Mouse (Mus musculus): ENCODE measurements at regions not wholly inside any gene's neighbourhood (a gene's known extent, or its start where the extent isn't known, plus 50 kb on each side); places are given as distances from the start of the nearest gene placed in this dataset.
A peak's percentile ranks its signal among the peaks of the same experiment; 100 is the strongest.
"Not testable (repeated sequence)": the region's sequence is repeated elsewhere in the genome, so short reads cannot be mapped to it uniquely, and the experiment has no call there.

DNA sequence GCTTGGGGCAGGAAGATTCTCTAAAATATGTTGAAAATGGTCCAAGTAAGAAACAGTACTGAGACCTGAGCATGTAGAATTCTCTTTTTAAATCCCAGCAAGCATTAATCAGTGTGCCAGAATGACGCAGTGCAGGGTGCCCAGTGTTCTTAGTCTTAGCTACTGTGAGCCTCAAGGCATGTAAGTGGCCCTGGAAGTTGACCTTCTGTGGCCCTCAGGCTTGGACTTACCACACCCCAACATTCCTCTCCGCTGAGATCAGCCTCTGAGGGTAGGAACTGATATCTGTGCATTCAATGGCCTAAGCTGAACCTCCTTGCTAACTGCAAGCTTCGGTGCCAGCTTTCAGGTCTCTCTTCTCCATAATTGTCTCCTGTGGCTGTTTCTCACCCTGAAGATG, 89.4 kb upstream of the Ccdc122 start:
- no peak for ATAC-seq (ENCODE audit: insufficient number of reproducible peaks, insufficient read depth, low FRiP score, low read depth)
- Histone ChIP-seq H3K4me2 (ENCODE audit: low read length) (no peak overlapping the region), H3K9ac (ENCODE audit: low read length) (no peak overlapping the region), H3K9me3 (ENCODE audit: control insufficient read depth, low read length) (no peaks in the 10 kb centered on the region), H3K4me1 (ENCODE audit: control insufficient read depth in 2 of 2, insufficient read depth in 2 of 2, low read length in 2 of 2) (peaks cover 12 to 27% of the 10 kb centered on the region in 2 experiments), H3K4me3 (ENCODE audit: control insufficient read depth in 1 of 2, insufficient read depth in 1 of 2, low read depth in 1 of 2, low read length in 2 of 2) (no peak overlapping the region), H3K27ac (replicated peaks in 1 of 2; ENCODE audit: control insufficient read depth in 1 of 2, insufficient read depth in 1 of 2, low read depth in 2 of 2, low read length in 2 of 2) (peak overlapping the region in 1 of 2 experiments; percentile 26; a peak in 2 of 4 replicates), H3K27me3 (ENCODE audit: control insufficient read depth, insufficient read depth, low read length) (no peaks in the 10 kb centered on the region), H3K36me3 (ENCODE audit: control insufficient read depth, insufficient read depth, low read length) (no peaks in the 10 kb centered on the region)
- WGBS: 10% methylated on average over 3 of the region's 3 CpGs

DNA sequence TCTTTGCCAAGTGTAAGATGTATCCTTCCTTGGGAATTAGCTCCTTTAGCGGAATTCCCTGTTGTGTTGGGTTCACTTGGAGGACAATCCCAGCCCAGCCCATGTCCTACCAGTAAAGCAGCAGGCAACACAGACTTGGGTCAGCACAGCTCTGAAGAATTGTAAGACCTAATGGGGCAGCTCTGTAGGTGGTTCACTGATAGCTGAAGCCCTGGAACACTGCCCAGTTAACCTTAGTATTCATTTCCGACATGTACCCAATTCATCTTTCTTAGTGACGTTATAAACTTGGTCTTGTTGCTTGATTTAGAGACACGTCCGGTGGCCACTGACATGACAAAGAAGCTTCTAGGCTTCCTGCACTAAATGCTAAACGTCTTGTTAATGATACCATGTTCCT, 90.9 kb upstream of the Ccdc122 start:
- H3K27me3 ChIP-seq (ENCODE audit: control insufficient read depth, insufficient read depth, low read length): no peaks in the 10 kb centered on the region
- no peak overlapping the region for H3K9ac ChIP-seq (ENCODE audit: low read length)
- ATAC-seq (ENCODE audit: insufficient number of reproducible peaks, insufficient read depth, low FRiP score, low read depth): no peak

DNA sequence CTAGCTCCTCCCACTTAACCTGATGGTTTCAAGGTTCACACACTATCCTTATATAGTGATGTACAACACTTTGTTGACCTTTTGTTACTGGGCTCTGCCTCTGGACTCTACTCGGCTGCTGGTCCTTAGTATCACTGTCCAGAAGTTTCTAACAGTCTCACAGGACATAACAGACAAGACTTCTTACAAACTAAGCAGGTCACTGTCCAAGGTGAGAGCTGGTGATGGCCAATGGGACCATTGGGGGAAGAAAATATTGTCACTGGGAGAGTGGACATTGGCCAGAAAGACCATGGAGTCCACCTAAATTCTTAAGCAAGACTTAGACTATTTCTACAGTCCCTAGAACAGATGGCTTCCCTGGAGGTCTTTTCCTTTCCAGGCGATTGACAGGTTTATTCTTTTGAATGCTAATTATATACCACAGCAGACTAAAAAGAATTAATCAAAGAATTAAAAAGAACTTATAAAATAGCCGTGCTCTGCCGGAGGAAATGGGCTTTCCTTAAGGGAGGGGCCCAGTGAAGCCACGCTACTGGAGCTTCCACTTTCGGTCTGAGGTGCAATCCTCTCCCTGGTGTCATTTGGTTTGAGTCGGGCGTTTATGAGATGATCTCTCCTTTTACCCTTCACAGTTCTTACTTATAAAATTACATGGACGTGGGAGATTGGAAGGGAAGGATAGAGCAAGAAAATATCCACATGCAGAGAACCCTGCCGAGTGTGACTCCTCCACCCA, 94.9 kb upstream of the Ccdc122 start:
- Histone ChIP-seq H3K9me3 (ENCODE audit: control insufficient read depth, low read length) (no peaks in the 10 kb centered on the region), H3K9ac (ENCODE audit: low read length) (no peak overlapping the region), H3K27me3 (ENCODE audit: control insufficient read depth, insufficient read depth, low read length) (no peaks in the 10 kb centered on the region), H3K4me3 (ENCODE audit: control insufficient read depth in 1 of 2, insufficient read depth in 1 of 2, low read depth in 1 of 2, low read length in 2 of 2) (no peak overlapping the region), H3K4me1 (ENCODE audit: control insufficient read depth in 2 of 2, insufficient read depth in 2 of 2, low read length in 2 of 2) (peaks cover 0 to 2% of the 10 kb centered on the region in 2 experiments; a peak in 1 of 4 replicates), H3K4me2 (ENCODE audit: low read length) (no peak overlapping the region), H3K36me3 (ENCODE audit: control insufficient read depth, insufficient read depth, low read length) (no peaks in the 10 kb centered on the region), H3K27ac (replicated peaks in 1 of 2; ENCODE audit: control insufficient read depth in 1 of 2, insufficient read depth in 1 of 2, low read depth in 2 of 2, low read length in 2 of 2) (no peak overlapping the region)
- 81% methylated on average over 10 of the region's 10 CpGs for WGBS
- ATAC-seq (ENCODE audit: insufficient number of reproducible peaks, insufficient read depth, low FRiP score, low read depth): no peak

More for the DNA sequence above, 90.9 kb upstream of the Ccdc122 start:
- no peaks in the 10 kb centered on the region for H3K9me3 ChIP-seq (ENCODE audit: control insufficient read depth, low read length)
- no peaks in the 10 kb centered on the region for H3K36me3 ChIP-seq (ENCODE audit: control insufficient read depth, insufficient read depth, low read length)
- peaks cover 12 to 23% of the 10 kb centered on the region in 2 experiments for H3K4me1 ChIP-seq (ENCODE audit: control insufficient read depth in 2 of 2, insufficient read depth in 2 of 2, low read length in 2 of 2)
- WGBS: 56% methylated on average over 6 of the region's 6 CpGs
- H3K27ac ChIP-seq (replicated peaks in 1 of 2; ENCODE audit: control insufficient read depth in 1 of 2, insufficient read depth in 1 of 2, low read depth in 2 of 2, low read length in 2 of 2): no peak overlapping the region
- H3K4me3 ChIP-seq (ENCODE audit: control insufficient read depth in 1 of 2, insufficient read depth in 1 of 2, low read depth in 1 of 2, low read length in 2 of 2): no peak overlapping the region
- H3K4me2 ChIP-seq (ENCODE audit: low read length): no peak overlapping the region

- ATAC-seq (ENCODE audit: insufficient number of reproducible peaks, insufficient read depth, low FRiP score, low read depth): no peak
- WGBS: 84% methylated on average over 4 of the region's 4 CpGs
- Histone ChIP-seq H3K27me3 (ENCODE audit: control insufficient read depth, insufficient read depth, low read length) (no peaks in the 10 kb centered on the region), H3K4me1 (ENCODE audit: control insufficient read depth in 2 of 2, insufficient read depth in 2 of 2, low read length in 2 of 2) (peaks cover 0 to under 1% of the 10 kb centered on the region in 2 experiments; a peak in 1 of 4 replicates), H3K27ac (replicated peaks in 1 of 2; ENCODE audit: control insufficient read depth in 1 of 2, insufficient read depth in 1 of 2, low read depth in 2 of 2, low read length in 2 of 2) (no peak overlapping the region), H3K9ac (ENCODE audit: low read length) (no peak overlapping the region), H3K36me3 (ENCODE audit: control insufficient read depth, insufficient read depth, low read length) (no peaks in the 10 kb centered on the region), H3K4me3 (ENCODE audit: control insufficient read depth in 1 of 2, insufficient read depth in 1 of 2, low read depth in 1 of 2, low read length in 2 of 2) (no peak overlapping the region), H3K9me3 (ENCODE audit: control insufficient read depth, low read length) (no peaks in the 10 kb centered on the region), H3K4me2 (ENCODE audit: low read length) (no peak overlapping the region)
These were observed 96.1 kb upstream of the Ccdc122 start for GRCm38 (mm10) chr14:76940507-76940906.

- H3K4me3 ChIP-seq (ENCODE audit: control insufficient read depth in 1 of 2, insufficient read depth in 1 of 2, low read depth in 1 of 2, low read length in 2 of 2): no peak overlapping the region
- ATAC-seq (ENCODE audit: insufficient number of reproducible peaks, insufficient read depth, low FRiP score, low read depth): no peak
- H3K9ac ChIP-seq (ENCODE audit: low read length): no peak overlapping the region
- WGBS: 79% methylated on average over 1 of the region's 1 CpGs
- no peaks in the 10 kb centered on the region for H3K27me3 ChIP-seq (ENCODE audit: control insufficient read depth, insufficient read depth, low read length)
- no peaks in the 10 kb centered on the region for H3K4me1 ChIP-seq (ENCODE audit: control insufficient read depth in 2 of 2, insufficient read depth in 2 of 2, low read length in 2 of 2)
- H3K36me3 ChIP-seq (ENCODE audit: control insufficient read depth, insufficient read depth, low read length): no peaks in the 10 kb centered on the region
- no peak overlapping the region for H3K27ac ChIP-seq (replicated peaks in 1 of 2; ENCODE audit: control insufficient read depth in 1 of 2, insufficient read depth in 1 of 2, low read depth in 2 of 2, low read length in 2 of 2)
- no peaks in the 10 kb centered on the region for H3K9me3 ChIP-seq (ENCODE audit: control insufficient read depth, low read length)
- no peak overlapping the region for H3K4me2 ChIP-seq (ENCODE audit: low read length)
These were observed 99.9 kb upstream of the Ccdc122 start for GRCm38 (mm10) chr14:76936671-76937070.

DNA sequence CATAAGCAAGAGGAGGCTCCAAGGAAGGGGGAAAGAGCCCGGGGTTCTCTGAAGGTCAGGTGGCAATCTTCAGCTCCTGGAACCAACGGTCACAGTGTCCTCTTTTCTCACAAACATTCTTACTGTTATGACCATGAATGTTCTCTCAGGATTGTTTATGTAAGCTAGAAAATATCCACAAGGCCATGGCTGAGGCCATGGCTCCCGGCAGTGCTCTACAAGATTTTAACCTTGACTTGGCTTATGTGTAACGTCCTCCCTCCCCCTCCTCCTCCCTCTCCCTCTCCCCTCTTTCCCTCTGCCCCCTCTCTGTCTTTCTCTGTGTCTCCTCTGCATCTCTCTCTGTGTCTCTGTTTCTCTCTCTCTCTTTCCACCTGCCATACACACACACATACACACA, 100.5 kb upstream of the Ccdc122 start:
- H3K27ac ChIP-seq (replicated peaks in 1 of 2; ENCODE audit: control insufficient read depth in 1 of 2, insufficient read depth in 1 of 2, low read depth in 2 of 2, low read length in 2 of 2); H3K4me3 ChIP-seq (ENCODE audit: control insufficient read depth in 1 of 2, insufficient read depth in 1 of 2, low read depth in 1 of 2, low read length in 2 of 2); H3K9me3 ChIP-seq (ENCODE audit: control insufficient read depth, low read length); H3K36me3 ChIP-seq (ENCODE audit: control insufficient read depth, insufficient read depth, low read length); H3K9ac ChIP-seq (ENCODE audit: low read length); H3K27me3 ChIP-seq (ENCODE audit: control insufficient read depth, insufficient read depth, low read length); ATAC-seq (ENCODE audit: insufficient number of reproducible peaks, insufficient read depth, low FRiP score, low read depth); H3K4me1 ChIP-seq (ENCODE audit: control insufficient read depth in 2 of 2, insufficient read depth in 2 of 2, low read length in 2 of 2); H3K4me2 ChIP-seq (ENCODE audit: low read length): not testable (repeated sequence)
- WGBS: 76% methylated on average over 4 of the region's 4 CpGs

DNA sequence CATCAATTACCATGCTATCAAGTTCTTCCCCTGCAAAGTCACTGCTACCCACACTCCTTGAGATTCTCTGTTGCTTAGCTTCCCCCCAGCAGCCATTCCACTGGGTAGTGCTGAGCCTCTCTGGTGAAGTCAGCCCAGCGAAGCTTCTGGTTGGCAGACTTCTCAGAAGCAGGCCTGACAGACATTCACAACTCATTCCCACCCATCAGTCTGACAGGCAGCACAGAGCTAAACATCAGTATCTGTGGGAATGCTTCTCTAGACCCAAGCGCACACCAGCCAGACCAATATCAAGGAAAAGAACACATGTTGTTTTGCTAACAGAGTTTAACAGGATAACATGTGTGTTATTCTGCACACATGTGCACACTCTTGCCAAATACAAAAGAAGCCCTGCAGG, 101.1 kb upstream of the Ccdc122 start:
- Histone ChIP-seq H3K36me3 (ENCODE audit: control insufficient read depth, insufficient read depth, low read length) (no peaks in the 10 kb centered on the region), H3K4me2 (ENCODE audit: low read length) (no peak overlapping the region), H3K9me3 (ENCODE audit: control insufficient read depth, low read length) (no peaks in the 10 kb centered on the region), H3K4me3 (ENCODE audit: control insufficient read depth in 1 of 2, insufficient read depth in 1 of 2, low read depth in 1 of 2, low read length in 2 of 2) (no peak overlapping the region), H3K4me1 (ENCODE audit: control insufficient read depth in 2 of 2, insufficient read depth in 2 of 2, low read length in 2 of 2) (no peaks in the 10 kb centered on the region), H3K9ac (ENCODE audit: low read length) (no peak overlapping the region), H3K27me3 (ENCODE audit: control insufficient read depth, insufficient read depth, low read length) (no peaks in the 10 kb centered on the region), H3K27ac (replicated peaks in 1 of 2; ENCODE audit: control insufficient read depth in 1 of 2, insufficient read depth in 1 of 2, low read depth in 2 of 2, low read length in 2 of 2) (no peak overlapping the region)
- 71% methylated on average over 2 of the region's 2 CpGs for WGBS
- ATAC-seq (ENCODE audit: insufficient number of reproducible peaks, insufficient read depth, low FRiP score, low read depth): no peak

- no peak overlapping the region for H3K9ac ChIP-seq (ENCODE audit: low read length)
- no peak overlapping the region for H3K4me3 ChIP-seq (ENCODE audit: control insufficient read depth in 1 of 2, insufficient read depth in 1 of 2, low read depth in 1 of 2, low read length in 2 of 2)
- WGBS: 86% methylated on average over 6 of the region's 6 CpGs
- no peaks in the 10 kb centered on the region for H3K4me1 ChIP-seq (ENCODE audit: control insufficient read depth in 2 of 2, insufficient read depth in 2 of 2, low read length in 2 of 2)
- no peaks in the 10 kb centered on the region for H3K27me3 ChIP-seq (ENCODE audit: control insufficient read depth, insufficient read depth, low read length)
- H3K4me2 ChIP-seq (ENCODE audit: low read length): no peak overlapping the region
- ATAC-seq (ENCODE audit: insufficient number of reproducible peaks, insufficient read depth, low FRiP score, low read depth): no peak
- H3K9me3 ChIP-seq (ENCODE audit: control insufficient read depth, low read length): no peaks in the 10 kb centered on the region
- H3K27ac ChIP-seq (replicated peaks in 1 of 2; ENCODE audit: control insufficient read depth in 1 of 2, insufficient read depth in 1 of 2, low read depth in 2 of 2, low read length in 2 of 2): no peak overlapping the region
- no peaks in the 10 kb centered on the region for H3K36me3 ChIP-seq (ENCODE audit: control insufficient read depth, insufficient read depth, low read length)
These were observed 103.7 kb upstream of the Ccdc122 start for GRCm38 (mm10) chr14:76932890-76933289.
